Mouse (Mus musculus) liver (tissue): Measurements from ENCODE around the gene Parvb.

Experiments
- DNase-seq: peaks from one replicate; pipeline ENCODE4 v3.0.0-alpha.2; 2020; ENCODE audit warnings: mixed read lengths

Parvb gene

DNA sequence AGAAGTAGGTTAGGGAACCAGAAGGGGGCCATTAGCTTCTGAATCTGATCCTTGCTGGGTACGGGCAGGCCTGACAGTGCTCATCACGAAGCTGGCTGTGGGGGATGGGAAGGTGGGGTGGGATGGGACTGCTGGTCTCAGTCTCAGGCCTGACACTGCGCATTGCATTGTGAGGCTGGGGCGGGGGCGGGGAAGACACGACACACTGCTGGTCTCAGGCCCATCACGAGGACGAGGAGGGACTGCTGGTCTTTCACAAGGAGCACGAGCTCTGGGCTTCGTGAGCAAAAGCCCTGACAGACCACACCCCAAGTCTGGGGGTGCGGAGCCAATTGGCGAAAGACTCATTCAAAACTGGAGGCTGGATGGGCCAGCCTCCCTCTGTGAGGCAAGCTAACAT, 93.9 kb downstream of the Parvb start:
- DNase-seq, result peak; percentile 30

DNA sequence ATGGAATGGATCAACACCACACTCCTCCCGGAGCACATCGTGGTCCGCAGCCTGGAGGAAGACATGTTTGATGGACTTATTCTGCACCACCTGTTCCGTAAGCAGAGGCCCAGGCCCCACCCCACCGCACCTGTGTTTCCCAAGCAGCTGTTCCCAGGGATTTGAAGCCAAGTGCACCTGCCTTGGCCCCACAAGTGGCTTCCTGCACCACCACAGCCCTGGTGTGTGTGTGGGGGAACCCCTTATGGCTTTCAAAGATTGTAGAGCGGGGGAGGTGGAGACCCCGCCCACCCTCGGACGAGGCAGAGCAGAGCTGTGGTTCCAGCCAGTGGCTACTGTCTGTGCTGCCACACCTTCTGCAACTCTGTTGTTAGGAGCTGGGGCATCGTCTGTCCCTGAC, 97.0 kb downstream of the Parvb start:
- DNase-seq, result no peak

DNA sequence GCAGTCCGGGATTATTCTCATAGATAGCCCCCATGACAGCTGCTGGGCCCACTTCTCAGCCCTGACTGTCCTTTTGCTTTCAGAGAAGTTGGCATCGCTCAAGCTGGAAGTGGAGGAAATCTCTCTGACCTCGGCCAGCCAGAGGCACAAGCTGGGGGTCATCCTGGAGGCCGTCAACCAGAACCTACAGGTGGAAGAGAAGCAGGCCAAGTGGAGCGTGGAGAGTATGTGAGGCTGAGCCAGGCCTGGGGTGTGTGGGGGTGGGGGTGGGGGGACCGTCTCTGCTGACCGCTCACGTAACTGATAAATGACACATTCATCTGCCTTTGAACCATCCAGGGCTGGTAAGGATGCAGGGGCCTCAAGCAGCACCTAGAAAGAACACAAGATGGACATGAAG, 98.1 kb downstream of the Parvb start:
- no peak for DNase-seq

DNA sequence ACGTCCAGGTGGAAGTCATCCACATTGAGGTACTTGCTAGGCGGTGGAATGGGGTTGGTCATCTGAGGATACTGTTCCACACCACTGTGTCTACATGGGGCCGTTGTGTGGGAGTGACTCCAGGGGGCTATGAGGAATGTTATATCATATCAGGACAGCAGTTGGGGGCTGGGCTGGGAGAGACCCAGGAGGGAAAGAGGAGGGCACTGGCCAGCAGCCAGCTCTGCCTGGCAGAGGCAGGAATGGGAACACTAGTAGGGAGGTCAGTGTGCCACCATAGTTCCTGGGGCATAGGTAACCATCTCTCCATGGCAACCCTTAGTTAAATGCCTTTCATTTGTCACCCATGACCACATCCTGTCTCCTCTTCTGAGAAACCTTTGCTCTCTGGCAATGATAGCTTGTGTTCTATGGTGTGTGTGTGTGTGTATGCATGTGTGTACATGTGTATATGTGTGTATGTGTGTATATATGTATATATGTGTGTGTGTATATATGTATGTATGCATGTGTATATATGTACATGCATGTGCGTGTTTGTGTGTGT, 99.3 kb downstream of the Parvb start:
- DNase-seq, result no peak

DNA sequence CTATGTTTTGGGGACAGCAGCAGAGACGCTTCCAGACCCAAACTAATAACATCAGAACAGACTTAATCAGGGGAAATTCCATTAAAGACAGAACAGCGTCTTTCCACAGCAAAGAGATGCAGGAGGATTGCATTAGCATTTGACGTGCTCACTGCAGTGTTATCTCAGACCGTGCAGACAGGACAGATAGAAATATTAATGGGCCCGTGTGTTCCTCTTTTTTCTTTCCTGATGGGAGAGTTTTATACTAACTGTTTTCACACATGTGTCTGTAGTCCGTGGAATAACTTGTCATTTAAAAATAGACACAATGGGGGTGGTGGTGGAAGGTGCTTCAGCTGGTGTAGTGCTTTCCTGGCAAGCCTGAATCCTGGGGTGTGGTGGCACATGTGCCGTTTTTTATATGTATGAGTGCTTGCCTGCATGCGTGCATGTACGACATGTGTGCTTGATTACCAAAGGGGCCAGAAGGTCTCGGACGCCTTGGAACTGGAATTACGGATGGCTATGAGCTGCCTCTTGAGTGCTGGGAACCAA, 104.5 kb downstream of the Parvb start:
- DNase-seq, result no peak

DNA sequence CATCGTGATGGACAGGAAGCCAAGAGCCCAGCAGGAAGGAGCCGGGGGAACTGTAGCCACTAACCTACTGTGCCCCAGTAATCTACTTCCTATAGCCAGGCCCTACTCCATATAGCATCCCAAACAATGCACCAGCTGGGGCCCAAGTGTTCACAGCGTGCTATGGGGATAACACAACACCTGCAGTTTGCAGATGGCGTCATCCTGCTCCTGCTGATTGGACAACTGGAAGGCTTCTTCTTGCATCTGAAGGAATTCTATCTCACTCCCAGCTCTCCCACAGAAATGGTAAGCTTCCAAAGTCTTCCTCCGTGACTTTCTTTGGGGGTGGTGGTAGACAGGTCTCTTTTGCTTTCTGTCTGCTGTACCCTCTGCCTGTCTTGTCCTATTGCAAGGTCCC, 105.8 kb downstream of the Parvb start:
- DNase-seq, result no peak

DNA sequence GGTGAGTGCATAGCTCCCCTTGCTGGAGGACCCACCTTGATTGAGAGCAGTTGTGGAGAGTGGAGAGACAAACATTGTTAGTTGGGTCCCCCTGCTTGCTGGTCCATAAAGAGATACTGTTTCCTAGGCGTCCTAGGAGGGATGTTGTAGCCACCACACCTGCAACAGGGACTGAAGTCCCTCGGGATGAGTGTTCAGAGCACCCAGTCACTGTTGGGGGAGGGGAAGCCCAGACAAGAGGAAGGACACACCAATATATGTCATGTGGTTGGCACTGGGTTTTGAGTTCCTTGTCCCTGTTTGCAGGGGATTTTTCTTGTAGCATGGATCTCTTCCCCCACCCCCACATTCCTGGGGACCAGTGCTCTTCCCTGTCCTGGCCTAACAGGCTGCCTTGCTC, 109.1 kb downstream of the Parvb start:
- no peak for DNase-seq

DNA sequence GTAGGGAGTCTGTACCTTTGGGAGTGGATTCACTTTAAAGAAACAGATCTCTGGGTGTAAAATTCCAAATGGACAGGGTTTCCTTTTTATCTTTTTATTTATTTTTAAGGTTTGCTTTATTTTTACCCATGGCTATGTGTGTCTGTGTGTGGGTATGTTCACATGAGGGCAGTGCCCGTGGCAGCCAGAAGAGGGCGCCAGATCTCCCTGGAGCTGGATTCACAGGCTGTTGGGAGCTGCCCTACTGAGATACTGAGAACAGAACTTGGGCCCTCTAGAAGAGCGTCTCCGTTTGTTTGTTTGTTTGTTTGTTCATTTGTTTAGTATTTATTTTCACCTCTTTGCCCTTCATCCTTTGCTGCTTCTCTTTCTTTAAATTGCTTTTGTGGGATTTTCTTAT, 116.9 kb downstream of the Parvb start:
- DNase-seq, result no peak

DNA sequence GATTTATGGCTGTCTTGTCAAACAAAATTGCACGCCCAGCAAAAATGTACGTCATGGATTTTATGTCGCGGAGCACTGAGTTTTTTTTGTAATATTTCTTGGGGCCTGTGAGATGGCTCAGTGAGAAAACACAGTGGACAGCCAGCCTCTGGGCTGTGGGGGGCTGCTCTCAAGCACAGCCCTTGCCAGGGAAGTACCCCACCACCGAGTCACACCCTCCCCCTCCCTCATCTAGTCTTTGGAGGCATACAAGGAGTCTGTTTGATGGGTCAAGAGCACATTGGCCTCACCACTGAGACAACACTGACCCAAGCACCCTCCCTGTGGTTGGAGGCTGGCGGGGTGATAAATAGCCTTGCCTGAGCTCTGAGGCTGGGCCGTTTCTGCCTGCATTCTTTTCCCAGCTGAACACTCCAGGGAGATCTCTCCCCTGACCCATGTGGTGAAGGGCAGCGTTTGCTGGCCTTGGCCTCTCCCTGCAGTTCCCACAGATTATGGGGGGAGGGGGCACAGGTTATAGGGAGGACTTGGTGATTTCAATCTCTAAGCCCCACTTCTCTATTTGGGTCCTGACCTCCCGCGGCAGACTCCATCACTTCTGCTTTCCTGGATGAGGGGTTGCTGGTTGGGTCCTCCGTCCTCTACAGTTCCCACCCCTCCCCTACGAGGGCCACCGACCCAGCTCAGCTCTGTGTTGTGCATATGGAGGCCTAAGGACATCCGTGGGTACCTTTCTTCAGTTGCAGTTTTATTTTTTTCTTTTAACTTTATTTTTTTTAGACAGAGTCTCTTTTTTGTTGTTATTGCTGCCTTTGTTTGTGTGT, 118.3 kb downstream of the Parvb start:
- DNase-seq, result peak; percentile 17

DNA sequence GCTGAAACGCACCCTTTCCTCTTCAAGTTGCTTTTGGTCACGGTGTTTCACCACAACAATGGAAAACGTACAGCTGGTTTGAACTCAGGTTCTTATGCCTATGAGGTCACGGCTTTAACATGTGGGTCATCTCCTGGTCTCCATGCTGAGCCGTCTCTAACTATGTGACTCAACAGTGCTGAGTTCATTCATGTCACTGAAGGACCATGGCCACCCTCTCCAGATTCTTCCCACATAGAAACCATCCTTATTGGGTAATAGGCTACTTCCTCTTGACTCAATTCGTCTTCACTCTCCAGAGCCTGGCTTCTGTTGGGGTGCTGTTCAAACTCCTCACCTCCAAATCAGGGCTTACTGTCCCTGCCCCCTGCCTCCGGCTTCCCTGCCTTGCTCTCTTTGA, 119.5 kb downstream of the Parvb start:
- no peak for DNase-seq

DNA sequence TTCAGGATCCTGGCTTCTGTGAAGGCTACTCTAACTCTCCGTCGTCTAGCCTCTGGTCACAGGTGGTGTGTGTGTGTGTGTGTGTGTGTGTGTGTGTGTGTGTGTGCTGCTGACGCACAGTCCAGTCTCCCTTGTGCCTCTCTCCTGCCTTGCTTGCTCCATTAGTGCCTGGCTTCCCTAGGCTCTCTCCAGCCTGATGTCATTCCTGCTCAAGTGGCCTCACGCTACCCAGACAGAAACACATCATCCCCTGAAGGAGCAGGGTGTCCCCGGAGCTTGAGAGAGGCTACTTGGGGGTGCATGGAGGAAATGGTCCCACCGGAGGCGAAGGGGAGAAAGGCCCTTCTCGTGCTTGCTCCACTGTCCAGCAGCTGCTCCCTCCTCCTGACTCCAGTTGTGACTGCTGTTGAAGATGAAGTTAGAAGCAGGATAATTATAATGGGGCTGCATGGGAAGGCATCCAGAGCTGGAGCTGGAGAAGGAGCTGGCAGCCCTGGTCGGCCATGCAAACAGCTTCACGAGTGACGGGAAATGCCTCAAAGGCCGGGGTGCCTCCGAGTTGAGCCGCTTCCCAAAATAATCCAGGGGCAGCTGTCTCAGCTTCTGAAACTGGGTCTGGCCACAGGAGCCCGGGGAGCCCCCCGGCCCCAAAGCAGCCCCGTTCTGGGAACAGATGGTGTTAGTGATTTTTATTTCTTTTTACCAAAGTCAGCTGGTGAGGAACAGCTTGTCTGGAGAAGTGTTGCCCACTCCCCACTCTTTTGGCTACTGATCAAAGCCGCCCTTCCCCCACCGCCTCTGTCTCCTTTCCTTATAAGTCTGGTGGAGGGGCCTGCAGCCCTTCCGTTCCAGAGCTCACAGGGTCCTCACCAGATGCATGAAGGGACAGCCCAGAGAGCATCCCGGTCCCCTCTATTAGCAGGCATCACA, 120.3 kb downstream of the Parvb start:
- DNase-seq, result no peak

DNA sequence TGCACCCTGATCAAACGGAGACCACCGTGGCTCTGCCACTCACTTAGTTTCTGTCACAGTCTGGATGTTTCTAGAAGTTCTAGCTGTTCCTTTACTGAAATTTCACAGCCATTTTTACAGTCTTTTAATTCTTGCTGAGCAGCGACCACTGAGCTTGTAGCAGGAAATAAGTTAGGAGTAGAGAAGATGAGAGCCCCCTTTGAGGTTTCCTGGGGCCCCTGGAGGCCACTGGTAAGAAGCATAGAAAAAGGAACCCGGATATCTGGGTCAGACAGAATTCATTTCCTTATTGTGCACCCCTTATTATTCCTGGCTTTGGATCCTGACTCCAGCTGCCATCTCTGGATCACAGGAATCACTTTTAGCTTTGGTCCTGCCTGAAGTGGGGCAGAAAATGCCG, 123.2 kb downstream of the Parvb start:
- no peak for DNase-seq

DNA sequence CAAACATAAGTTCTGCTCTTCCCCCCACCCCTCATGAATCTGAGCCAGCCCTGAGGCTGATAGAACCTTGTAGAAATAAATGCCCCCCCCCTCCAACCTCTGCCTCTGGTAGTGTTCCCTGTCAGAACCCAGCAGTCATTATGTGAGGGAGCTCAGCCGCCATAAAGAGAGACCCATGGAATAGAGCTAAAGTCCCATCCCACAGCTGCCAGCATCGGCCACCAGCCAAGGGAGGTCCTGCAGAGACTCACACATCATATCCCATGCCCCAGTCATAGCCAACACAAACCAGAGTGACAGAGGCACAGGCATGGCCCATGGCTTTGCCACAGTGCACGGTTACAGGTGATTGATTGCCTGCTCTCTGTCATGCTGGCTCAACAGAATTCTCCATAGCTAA, 132.9 kb downstream of the Parvb start:
- no peak for DNase-seq
